In genomic region chr16:49522576-49522975, GRCm38 (mm10) we compare ENCODE assay signal across 30 mouse cellular contexts.
"Had no signal": no experiment of that assay in that cellular context is flagged by ENCODE, and none has a peak within 500 bp of the region (broad histone marks: within the 10 kb centered on the region; RNA-seq: fewer than 3 reads in every experiment).

No protein-coding gene starts in this region.

- H3K27ac ChIP-seq: limb, embryonic 10.5 days; limb, embryonic 12.5 days; limb, embryonic 13.5 days; limb, embryonic 15.5 days; liver, embryonic 12.5 days; liver, embryonic 13.5 days; liver, embryonic 14.5 days; liver, embryonic 15.5 days; lung, embryonic 15.5 days; macrophage; midbrain, embryonic 10.5 days; midbrain, embryonic 12.5 days; midbrain, embryonic 13.5 days; midbrain, embryonic 15.5 days; neural tube, embryonic 12.5 days had no signal

- H3K4me2 ChIP-seq: limb, embryonic 12.5 days; limb, embryonic 13.5 days; limb, embryonic 15.5 days; liver, embryonic 11.5 days; liver, embryonic 12.5 days; liver, embryonic 13.5 days; liver, embryonic 15.5 days; lung, embryonic 15.5 days; midbrain, embryonic 11.5 days; midbrain, embryonic 12.5 days; midbrain, embryonic 13.5 days; midbrain, embryonic 15.5 days; neural tube, embryonic 12.5 days had no signal

- H3K4me3 ChIP-seq: limb, embryonic 10.5 days; limb, embryonic 12.5 days; limb, embryonic 13.5 days; limb, embryonic 15.5 days; liver, embryonic 12.5 days; liver, embryonic 13.5 days; liver, embryonic 15.5 days; lung, embryonic 15.5 days; megakaryocyte, embryonic 14.5 days; midbrain, embryonic 10.5 days; midbrain, embryonic 12.5 days; midbrain, embryonic 13.5 days; midbrain, embryonic 15.5 days; myocyte; neural tube, embryonic 12.5 days had no signal

- H3K27me3 ChIP-seq: limb, embryonic 12.5 days; limb, embryonic 13.5 days; limb, embryonic 15.5 days; liver, embryonic 12.5 days; liver, embryonic 13.5 days; liver, embryonic 15.5 days; lung, embryonic 15.5 days; midbrain, embryonic 12.5 days; midbrain, embryonic 13.5 days; midbrain, embryonic 15.5 days; neural tube, embryonic 12.5 days had no signal

- H3K9me3 ChIP-seq: limb, embryonic 10.5 days; limb, embryonic 12.5 days; limb, embryonic 13.5 days; limb, embryonic 15.5 days; liver, embryonic 12.5 days; liver, embryonic 13.5 days; liver, embryonic 15.5 days; lung, embryonic 15.5 days; megakaryocyte, embryonic 14.5 days; midbrain, embryonic 10.5 days; midbrain, embryonic 12.5 days; midbrain, embryonic 13.5 days; midbrain, embryonic 15.5 days; neural tube, embryonic 12.5 days had no signal

- ATAC-seq: liver, embryonic 12.5 days; liver, postnatal 0 days; lung, postnatal 0 days; midbrain, embryonic 13.5 days; midbrain, embryonic 15.5 days; midbrain, embryonic 16.5 days had no signal

- H3K4me1 ChIP-seq: limb, embryonic 10.5 days; limb, embryonic 12.5 days; limb, embryonic 13.5 days; limb, embryonic 15.5 days; liver, embryonic 12.5 days; liver, embryonic 13.5 days; liver, embryonic 15.5 days; midbrain, embryonic 10.5 days; midbrain, embryonic 12.5 days; midbrain, embryonic 13.5 days; midbrain, embryonic 15.5 days; neural tube, embryonic 12.5 days had no signal

- DNase-seq: left cerebral cortex, postnatal 4 days; liver; liver, embryonic 13.5 days; liver, postnatal 0 days; lung, adult 18-20 months; lung, adult 2 months; lung, postnatal 14 days; lung, postnatal 36 days; lung, postnatal 4 days; midbrain, embryonic 14.5 days had no signal

- H3K36me3 ChIP-seq: limb, embryonic 10.5 days; limb, embryonic 12.5 days; limb, embryonic 13.5 days; limb, embryonic 15.5 days; liver, embryonic 12.5 days; liver, embryonic 13.5 days; liver, embryonic 15.5 days; lung, embryonic 15.5 days; midbrain, embryonic 10.5 days; midbrain, embryonic 12.5 days; midbrain, embryonic 13.5 days; midbrain, embryonic 15.5 days; neural tube, embryonic 12.5 days had no signal

- H3K9ac ChIP-seq: limb, embryonic 12.5 days; limb, embryonic 13.5 days; limb, embryonic 15.5 days; liver, embryonic 12.5 days; liver, embryonic 13.5 days; liver, embryonic 14.5 days; liver, embryonic 15.5 days; liver, postnatal 0 days; lung, embryonic 15.5 days; midbrain, embryonic 12.5 days; midbrain, embryonic 13.5 days; midbrain, embryonic 15.5 days; neural tube, embryonic 12.5 days had no signal
